Mouse (Mus musculus): ENCODE data around the gene Nelfcd.

GRCm38 (mm10) chr2:174439961-174440360, 24.4 kb downstream of the Nelfcd start:
- TF ChIP-seq GATA1 (IDR thresholded peaks at IDR 0.05; ENCODE audit: low read length): no peak
- no peak for TF ChIP-seq TAL1 (IDR thresholded peaks at IDR 0.05; ENCODE audit: low read length)

All from erythroblast, embryonic 14.5 days (primary cell).